Mouse (Mus musculus): ENCODE data around the gene Srp54b. TPM values are rescaled to one million over a fixed set of nuclear protein-coding genes. Genes with fewer than 3 reads are reported as not detected.

Gene Srp54b
- polyA plus RNA-seq (2015; fragmentation: Nextera tagmentation; extraction: Ambion mirVana): 35.3 and 43.7 TPM in 2 replicates

GRCm38 (mm10) chr12:55154559-55155448, at the start of gene Srp54b:
Srp54b (plus strand) TSS chr12:55155104.

GRCm38 (mm10) chr12:55124242-55124641, 30.7 kb upstream of the Srp54b start, which contains the start of gene Fam177a:
Fam177a (plus strand) TSS chr12:55124469.

DNA sequence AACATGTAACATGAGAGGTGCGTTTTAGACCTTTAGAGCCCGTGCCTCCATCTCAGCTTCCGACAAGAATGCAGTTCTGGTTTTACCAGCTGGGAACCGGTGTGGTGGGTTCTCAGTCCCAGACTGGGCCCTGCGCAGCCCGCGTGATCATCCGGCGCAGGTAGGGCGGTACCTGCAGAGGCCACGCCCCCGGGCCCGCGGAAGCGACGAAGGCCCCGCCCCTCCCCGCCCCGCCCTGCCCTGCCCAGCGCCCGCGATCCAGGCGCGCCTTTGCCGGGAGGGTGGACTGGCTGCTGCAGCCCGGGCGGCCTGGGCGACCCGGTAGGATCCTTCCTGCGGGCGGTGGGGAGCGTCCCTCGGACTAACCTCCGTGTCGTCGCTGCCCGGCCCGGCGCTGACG, 44.4 kb downstream of the Srp54b start, which contains the start of gene 1700047I17Rik2:
TSS of gene 1700047I17Rik2 (plus strand) at position 287 of the 400 bp plus-strand sequence.

DNA sequence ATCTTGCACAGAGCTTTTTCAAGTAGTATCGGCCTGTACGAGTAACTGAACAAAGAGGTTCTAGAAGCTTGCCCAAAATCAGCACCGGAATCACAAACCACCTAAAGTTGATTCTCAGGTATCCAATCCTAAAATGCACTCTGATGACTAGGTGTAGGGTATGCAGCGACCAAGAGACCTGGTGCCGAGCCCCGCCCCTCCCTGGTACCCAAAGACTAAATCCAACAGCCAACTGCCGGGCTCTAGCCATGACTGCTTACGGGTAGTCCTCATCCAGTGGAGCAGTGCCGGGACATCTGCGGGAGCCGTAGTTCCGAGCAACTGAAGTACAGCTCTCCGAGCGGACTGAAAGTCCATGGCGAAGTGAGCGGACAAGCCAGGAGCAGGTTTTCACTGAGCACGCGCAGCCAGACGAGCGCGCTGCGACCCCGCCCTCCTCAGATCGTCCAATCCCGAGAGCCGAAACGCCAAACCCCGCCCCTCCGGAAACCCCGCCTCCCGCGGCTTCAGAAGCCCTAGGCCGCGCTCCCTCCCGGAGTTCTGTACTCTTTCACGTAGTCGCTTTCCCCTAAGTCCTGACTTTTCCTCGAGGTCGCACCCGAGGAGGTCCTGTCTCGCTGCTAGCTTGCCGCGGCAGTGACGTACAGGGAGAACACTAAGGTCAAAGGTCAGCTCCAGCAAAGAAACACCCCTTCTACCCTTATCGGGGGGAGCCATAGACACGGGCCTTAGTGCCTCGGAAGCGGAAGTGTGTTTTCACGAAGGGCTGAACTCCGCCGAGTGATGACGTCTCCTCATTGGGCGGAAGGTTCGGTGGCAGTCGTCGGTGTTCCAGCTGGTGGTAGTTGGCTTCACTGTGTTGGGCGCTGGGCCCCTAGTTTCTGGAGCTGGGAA, 75.0 kb downstream of the Srp54b start, which contains the start of gene Srp54c:
TSS of gene Srp54c (plus strand) at position 543 of the 894 bp plus-strand sequence.

Other genes with a start within 250 kb of the Srp54b start
- not detected in 2 replicates for gene Gm20403, start 168.6 kb upstream of the Srp54b start, polyA plus RNA-seq (2015; fragmentation: Nextera tagmentation; extraction: Ambion mirVana)
- 7.3 and 7.9 TPM in 2 replicates for gene Baz1a, start 140.8 kb upstream of the Srp54b start, polyA plus RNA-seq (2015; fragmentation: Nextera tagmentation; extraction: Ambion mirVana)
- 11.9 and 16.5 TPM in 2 replicates for gene 2700097O09Rik, start 75.0 kb upstream of the Srp54b start, polyA plus RNA-seq (2015; fragmentation: Nextera tagmentation; extraction: Ambion mirVana)
- 119 and 120 TPM in 2 replicates for gene Srp54a, start 74.8 kb upstream of the Srp54b start, polyA plus RNA-seq (2015; fragmentation: Nextera tagmentation; extraction: Ambion mirVana)
- 17.9 and 19.0 TPM in 2 replicates for gene Fam177a, start 30.6 kb upstream of the Srp54b start, polyA plus RNA-seq (2015; fragmentation: Nextera tagmentation; extraction: Ambion mirVana)
- 0.30 TPM in 1 of 2 replicates, not detected in the other for gene 1700047I17Rik2, start 44.5 kb downstream of the Srp54b start, polyA plus RNA-seq (2015; fragmentation: Nextera tagmentation; extraction: Ambion mirVana)
- gene Srp54c, start 75.1 kb downstream of the Srp54b start, polyA plus RNA-seq (2015; fragmentation: Nextera tagmentation; extraction: Ambion mirVana): 51.8 and 59.3 TPM in 2 replicates
- gene 1110008L16Rik, start 144.5 kb downstream of the Srp54b start, polyA plus RNA-seq (2015; fragmentation: Nextera tagmentation; extraction: Ambion mirVana): 6.7 and 7.6 TPM in 2 replicates
- 9.4 and 10.9 TPM in 2 replicates for gene Ppp2r3c, start 147.9 kb downstream of the Srp54b start, polyA plus RNA-seq (2015; fragmentation: Nextera tagmentation; extraction: Ambion mirVana)
- 455 and 462 TPM in 2 replicates for gene Psma6, start 229.1 kb downstream of the Srp54b start, polyA plus RNA-seq (2015; fragmentation: Nextera tagmentation; extraction: Ambion mirVana)